16 mouse cellular contexts compared by ENCODE assay signal in the genomic region with DNA sequence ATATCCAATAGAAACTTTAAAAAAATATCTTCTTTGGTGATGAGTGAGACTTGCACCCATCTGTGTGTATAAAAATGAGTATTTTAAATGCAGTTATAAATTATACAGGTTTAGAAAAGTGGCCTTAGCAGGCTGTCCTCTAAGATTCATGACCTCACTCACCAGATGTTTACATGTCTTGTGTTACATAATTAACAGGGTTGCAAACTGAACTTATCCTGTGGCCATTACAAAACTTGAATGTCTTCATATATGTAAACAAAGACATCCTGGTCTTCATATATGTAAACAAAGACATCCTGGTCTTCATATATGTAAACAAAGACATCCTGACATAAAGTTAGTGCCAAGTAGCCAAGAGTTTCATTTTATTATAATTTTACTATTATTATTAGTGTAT.
"Had no signal": no experiment of that assay in that cellular context is flagged by ENCODE, and none has a peak within 500 bp of the region (broad histone marks: within the 10 kb centered on the region; RNA-seq: fewer than 3 reads in every experiment).

No protein-coding gene starts in this region.

- H3K27me3 ChIP-seq: liver, embryonic 13.5 days; liver, embryonic 15.5 days; megakaryocyte, embryonic 14.5 days; midbrain, embryonic 13.5 days; midbrain, embryonic 15.5 days; neural tube, embryonic 12.5 days had no signal

- H3K9me3 ChIP-seq: liver, embryonic 13.5 days; liver, embryonic 15.5 days; megakaryocyte, embryonic 14.5 days; midbrain, embryonic 13.5 days; midbrain, embryonic 15.5 days; neural tube, embryonic 12.5 days had no signal

- H3K4me1 ChIP-seq: liver, embryonic 13.5 days; liver, embryonic 15.5 days; megakaryocyte, embryonic 14.5 days; midbrain, embryonic 13.5 days; midbrain, embryonic 15.5 days; neural tube, embryonic 12.5 days had no signal

- H3K4me3 ChIP-seq: liver, embryonic 13.5 days; liver, embryonic 15.5 days; megakaryocyte, embryonic 14.5 days; midbrain, embryonic 13.5 days; midbrain, embryonic 15.5 days; neural tube, embryonic 12.5 days had no signal

- ATAC-seq: liver, postnatal 0 days; midbrain, embryonic 13.5 days; midbrain, embryonic 15.5 days had no signal

- H3K27ac ChIP-seq: liver, embryonic 13.5 days; liver, embryonic 15.5 days; macrophage; midbrain, embryonic 13.5 days; midbrain, embryonic 15.5 days; neural tube, embryonic 12.5 days had no signal

- H3K36me3 ChIP-seq: liver, embryonic 13.5 days; liver, embryonic 15.5 days; midbrain, embryonic 13.5 days; midbrain, embryonic 15.5 days; neural tube, embryonic 12.5 days had no signal

- H3K9ac ChIP-seq: liver, embryonic 13.5 days; liver, embryonic 15.5 days; liver, postnatal 0 days; midbrain, embryonic 13.5 days; midbrain, embryonic 15.5 days; neural tube, embryonic 12.5 days had no signal

- DNase-seq: liver; liver, embryonic 13.5 days; liver, postnatal 0 days; lung, postnatal 14 days; right cerebral cortex, postnatal 14 days; thymus, adult 2 months; thymus, postnatal 25 days; thymus, postnatal 4 days had no signal

- H3K4me2 ChIP-seq: liver, embryonic 11.5 days; liver, embryonic 13.5 days; liver, embryonic 15.5 days; midbrain, embryonic 11.5 days; midbrain, embryonic 13.5 days; midbrain, embryonic 15.5 days; neural tube, embryonic 12.5 days had no signal
